Mouse (Mus musculus) lung, adult 2 months (tissue): Measurements from ENCODE around the gene Esyt3.

ENCODE experiments used
- CTCF ChIP-seq: fragments of 200-500 bp; IDR thresholded peaks from 2 replicates; pipeline ENCODE4 v1.5.1; 2011; ENCODE audit warnings: mild to moderate bottlenecking, low read length, control low read depth; ENCODE audit not compliant: insufficient read depth
- POLR2A ChIP-seq: fragments of 200-500 bp; IDR thresholded peaks from 2 replicates; pipeline ENCODE4 v1.6.1; 2011; ENCODE audit warnings: low read depth, mild to moderate bottlenecking, control low read depth, low read length, borderline replicate concordance; ENCODE audit errors: extremely low read depth

GRCm38 (mm10) chr9:99345351-99345792, 13.0 kb downstream of the Esyt3 start:
- TF ChIP-seq POLR2A (no peak), CTCF (no peak)
